Mouse (Mus musculus) lung, postnatal 0 days (tissue): Measurements from ENCODE around the gene Lmntd2.

ENCODE experiments used
- CTCF ChIP-seq: IDR thresholded peaks from 2 replicates; pipeline ENCODE4 v1.5.1; 2016; ENCODE audit warnings: antibody characterized with exemption, mild to moderate bottlenecking
- EP300 ChIP-seq: IDR thresholded peaks from 2 replicates; pipeline ENCODE4 v1.6.1; 2016; ENCODE audit warnings: antibody characterized with exemption, mild to moderate bottlenecking, control low read depth

GRCm38 (mm10) chr7:141209526-141209925 lies 4.4 kb downstream of the Lmntd2 start:
- no peak for TF ChIP-seq CTCF
- no peak for TF ChIP-seq EP300
